Mouse (Mus musculus) forebrain, embryonic 11.5 days (tissue): ENCODE results near the gene Selenom. TPM values are rescaled to one million over a fixed set of nuclear protein-coding genes. Genes with fewer than 3 reads are reported as not detected.

Experiments
- ATAC-seq: fragments of 200-750 bp; cut with Nextera tagmentation; replicated peaks from 2 replicates; pipeline ENCODE4 v1.8.0; 2017; ENCODE audit warnings: moderate TSS enrichment; ENCODE audit not compliant: low FRiP score
- DNase-seq: peaks from one replicate; pipeline ENCODE4 v3.0.0-alpha.2; 2017; ENCODE audit warnings: low spot score
- H3K27ac ChIP-seq: fragments of 300-500 bp; sonication (generic); 2 replicates; pipeline ENCODE4 v1.5.1; 2014; ENCODE audit warnings: low read depth, low read length
- H3K27me3 ChIP-seq: fragments of 300-500 bp; sonication (generic); 2 replicates; pipeline ENCODE4 v1.6.1; 2014; ENCODE audit warnings: mild to moderate bottlenecking, low read length, mixed read lengths; ENCODE audit not compliant: control insufficient read depth, insufficient read depth
- H3K36me3 ChIP-seq: fragments of 300-500 bp; sonication (generic); 2 replicates; pipeline ENCODE4 v1.6.1; 2014; ENCODE audit warnings: mild to moderate bottlenecking, low read length, moderate library complexity, mixed read lengths; ENCODE audit not compliant: control insufficient read depth, insufficient read depth
- H3K4me1 ChIP-seq: fragments of 300-500 bp; sonication (generic); replicated peaks from 2 replicates; pipeline ENCODE4 v1.6.1; 2014; ENCODE audit warnings: low read length, mixed read lengths; ENCODE audit not compliant: control insufficient read depth, insufficient read depth
- H3K4me2 ChIP-seq: fragments of 300-500 bp; sonication (generic); 2 replicates; pipeline ENCODE4 v1.6.1; 2014; ENCODE audit warnings: low read depth, mild to moderate bottlenecking, low read length, moderate library complexity, mixed read lengths; ENCODE audit not compliant: severe bottlenecking
- H3K4me3 ChIP-seq: fragments of 300-500 bp; sonication (generic); 2 replicates; pipeline ENCODE4 v1.5.1; 2014; ENCODE audit warnings: low read depth, low read length
- H3K9ac ChIP-seq: fragments of 300-500 bp; sonication (generic); 2 replicates; pipeline ENCODE4 v1.6.1; 2014; ENCODE audit warnings: low read length
- H3K9me3 ChIP-seq: fragments of 300-500 bp; sonication (generic); 2 replicates; pipeline ENCODE4 v1.6.1; 2016; ENCODE audit warnings: low read length, mixed read lengths; ENCODE audit not compliant: control insufficient read depth
- WGBS: fragments of 180-500 bp; shearing (Covaris S2); extraction: QIAGEN DNeasy Blood & Tissue Kit; methylation state at CpG from one replicate; pipeline ENCODE4 v1.1.7; 2014; 5-methylcytosine and 5-hydroxymethylcytosine counted together
- polyA plus RNA-seq: library from polyadenylated mRNA; unstranded; fragments of >200 nt; fragmentation: Nextera tagmentation; extraction: Ambion mirVana; gene quantifications from 2 replicates; pipeline ENCODE4 v1.2.1, GENCODE M21; 2014

Selenom gene
- polyA plus RNA-seq, 1 experiment from 2014 or later, result 47.3 TPM

- ATAC-seq (no peak), DNase-seq (no peak)
- H3K36me3 ChIP-seq, result peaks cover 12% of the 10 kb centered on the region
- no peak overlapping the region for H3K27ac ChIP-seq
- peaks cover 8% of the 10 kb centered on the region for H3K4me1 ChIP-seq
- no peak overlapping the region for H3K4me3 ChIP-seq
- no peak overlapping the region for H3K9ac ChIP-seq
- H3K9me3 ChIP-seq, result no peaks in the 10 kb centered on the region
- no peak overlapping the region for H3K4me2 ChIP-seq
- no peaks in the 10 kb centered on the region for H3K27me3 ChIP-seq
- WGBS, result 80% methylated on average over 6 of the region's 6 CpGs
These were observed 17.1 kb downstream of the Selenom start for GRCm38 (mm10) chr11:3531634-3532033.

DNA sequence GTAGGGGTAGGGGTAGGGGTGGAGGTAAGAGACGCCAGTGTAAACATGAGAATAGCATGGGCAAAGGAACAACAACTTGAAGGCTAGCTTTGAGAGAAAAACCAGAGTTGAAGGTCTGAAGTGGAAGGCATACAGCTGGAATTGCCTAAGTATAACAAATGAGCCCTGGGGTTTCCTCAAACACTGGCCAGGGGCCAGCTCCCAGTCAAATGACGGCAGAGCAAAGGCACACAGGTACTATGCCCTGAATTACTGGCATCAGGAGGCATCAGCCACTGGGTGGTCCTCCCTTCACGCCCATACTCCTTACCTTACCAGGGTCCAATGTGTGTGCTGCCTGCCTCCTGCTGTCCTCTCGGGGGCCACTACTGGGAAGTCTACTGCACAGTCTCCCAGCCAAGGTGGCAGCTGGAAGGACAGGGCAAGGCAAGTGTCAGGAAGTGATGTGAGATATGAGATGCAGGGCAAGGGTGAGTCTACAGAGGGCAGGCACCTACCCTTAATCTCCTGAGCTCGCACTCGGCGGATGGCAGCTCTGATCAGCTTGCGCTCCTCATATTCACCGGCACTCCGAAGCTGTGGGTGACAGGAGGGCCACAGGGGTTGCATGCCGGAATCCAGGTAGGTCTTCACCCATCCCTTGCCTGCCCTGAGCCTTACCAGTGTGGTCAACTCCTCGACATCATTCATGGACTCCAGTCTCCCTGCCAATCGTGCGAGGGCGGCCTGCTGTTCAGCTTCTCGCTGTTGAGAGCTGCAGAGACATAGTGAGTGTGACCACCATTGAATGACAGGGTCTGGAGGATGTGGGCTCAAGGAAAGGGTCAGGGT is 17.8 kb downstream of the Selenom start:
- H3K27me3 ChIP-seq, result no peaks in the 10 kb centered on the region
- H3K4me3 ChIP-seq, result no peak overlapping the region
- no peak overlapping the region for H3K27ac ChIP-seq
- ATAC-seq (no peak), DNase-seq (no peak)
- peaks cover 8% of the 10 kb centered on the region for H3K4me1 ChIP-seq
- WGBS, result 93% methylated on average over 16 of the region's 16 CpGs
- H3K9me3 ChIP-seq, result no peaks in the 10 kb centered on the region
- no peak overlapping the region for H3K9ac ChIP-seq
- H3K4me2 ChIP-seq, result no peak overlapping the region
- peaks cover 12% of the 10 kb centered on the region for H3K36me3 ChIP-seq

GRCm38 (mm10) chr11:3533406-3533932 is 19.0 kb downstream of the Selenom start:
- H3K36me3 ChIP-seq, result peaks cover 12% of the 10 kb centered on the region

GRCm38 (mm10) chr11:3534956-3535355 is 20.5 kb downstream of the Selenom start:
- H3K27me3 ChIP-seq, result no peaks in the 10 kb centered on the region
- DNase-seq (no peak), ATAC-seq (no peak)
- peaks cover 16% of the 10 kb centered on the region for H3K4me1 ChIP-seq
- H3K36me3 ChIP-seq, result peaks cover 6% of the 10 kb centered on the region
- peak overlapping the region; percentile 54 for H3K4me3 ChIP-seq
- WGBS, result 4% methylated on average over 8 of the region's 8 CpGs
- peak overlapping the region; percentile 65; the same call in 1 of the 2 replicates for H3K9ac ChIP-seq
- H3K9me3 ChIP-seq, result no peaks in the 10 kb centered on the region
- peak overlapping the region; percentile 89 for H3K4me2 ChIP-seq
- H3K27ac ChIP-seq, result no peak overlapping the region

More at GRCm38 (mm10) chr11:3533406-3533932, 19.0 kb downstream of the Selenom start:
- no peak overlapping the region for H3K27ac ChIP-seq
- WGBS, result 92% methylated on average over 17 of the region's 17 CpGs
- peaks cover 11% of the 10 kb centered on the region for H3K4me1 ChIP-seq
- no peaks in the 10 kb centered on the region for H3K27me3 ChIP-seq
- ATAC-seq, result no peak
- H3K9ac ChIP-seq, result no peak overlapping the region
- H3K4me2 ChIP-seq, result no peak overlapping the region
- no peak for DNase-seq
- no peak overlapping the region for H3K4me3 ChIP-seq
- no peaks in the 10 kb centered on the region for H3K9me3 ChIP-seq

GRCm38 (mm10) chr11:3535406-3535986 is 21.0 kb downstream of the Selenom start:
- Histone ChIP-seq H3K4me2 (peak overlapping the region; percentile 89), H3K4me1 (peaks cover 16% of the 10 kb centered on the region), H3K27ac (peak overlapping the region; percentile 57), H3K27me3 (no peaks in the 10 kb centered on the region), H3K4me3 (peak overlapping the region; percentile 54), H3K36me3 (peaks cover 6% of the 10 kb centered on the region; the same call in 1 of the 2 replicates), H3K9me3 (no peaks in the 10 kb centered on the region), H3K9ac (peak overlapping the region; percentile 65)
- WGBS, result under 1% methylated on average over 36 of the region's 36 CpGs
- ATAC-seq (peak; percentile 84), DNase-seq (peak; percentile 98)

GRCm38 (mm10) chr11:3536082-3536481 is 21.6 kb downstream of the Selenom start:
- peaks cover 2% of the 10 kb centered on the region; the same call in 1 of the 2 replicates for H3K36me3 ChIP-seq
- peak overlapping the region; percentile 89 for H3K4me2 ChIP-seq
- ATAC-seq (no peak), DNase-seq (no peak)
- 49% methylated on average over 5 of the region's 5 CpGs for WGBS
- peaks cover 16% of the 10 kb centered on the region for H3K4me1 ChIP-seq
- no peaks in the 10 kb centered on the region for H3K27me3 ChIP-seq
- H3K9me3 ChIP-seq, result no peaks in the 10 kb centered on the region
- H3K4me3 ChIP-seq, result peak overlapping the region; percentile 54
- peak overlapping the region; percentile 57 for H3K27ac ChIP-seq
- H3K9ac ChIP-seq, result peak overlapping the region; percentile 65

- 88% methylated on average over 5 of the region's 5 CpGs for WGBS
- ATAC-seq, result no peak
These were observed 22.4 kb downstream of the Selenom start for GRCm38 (mm10) chr11:3536745-3537333.

DNA sequence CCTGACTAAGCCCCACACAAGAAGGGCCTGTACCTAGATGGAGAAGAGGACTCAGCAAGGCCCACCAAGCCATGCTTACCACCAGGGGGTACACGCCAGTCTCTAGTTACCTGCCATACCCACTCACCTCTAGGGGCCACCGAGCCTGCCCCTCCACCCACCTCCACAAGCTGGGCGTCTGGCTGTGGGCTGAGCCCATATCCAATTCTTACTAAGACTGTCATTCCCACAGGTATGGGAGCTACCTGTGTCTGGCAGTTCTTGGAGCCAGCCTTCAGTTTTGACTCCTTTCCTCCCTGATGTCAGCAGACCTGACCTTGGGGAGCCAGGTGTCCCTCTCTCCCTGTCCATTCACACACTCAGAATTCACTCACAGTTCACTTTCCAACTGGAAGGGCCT is 23.2 kb downstream of the Selenom start:
- H3K36me3 ChIP-seq, result no peaks in the 10 kb centered on the region
- 0 out of 2 replicates have a peak overlapping the region, but pooled peaks have one; percentile 52 for H3K4me3 ChIP-seq
- no peak for ATAC-seq
- peak overlapping the region; percentile 75; the same call in 1 of the 2 replicates for H3K4me2 ChIP-seq
- no peak for DNase-seq
- no peaks in the 10 kb centered on the region for H3K27me3 ChIP-seq
- no peak overlapping the region for H3K27ac ChIP-seq
- no peaks in the 10 kb centered on the region for H3K9me3 ChIP-seq
- 87% methylated on average over 3 of the region's 3 CpGs for WGBS
- peaks cover 16% of the 10 kb centered on the region for H3K4me1 ChIP-seq
- H3K9ac ChIP-seq, result no peak overlapping the region

More at GRCm38 (mm10) chr11:3536745-3537333, 22.4 kb downstream of the Selenom start:
- no peak overlapping the region for H3K4me2 ChIP-seq
- no peak for DNase-seq
- no peaks in the 10 kb centered on the region for H3K9me3 ChIP-seq
- H3K27ac ChIP-seq, result no peak overlapping the region
- H3K4me1 ChIP-seq, result peaks cover 16% of the 10 kb centered on the region
- no peaks in the 10 kb centered on the region; the same call in 1 of the 2 replicates for H3K36me3 ChIP-seq
- no peak overlapping the region for H3K4me3 ChIP-seq
- H3K9ac ChIP-seq, result no peak overlapping the region
- no peaks in the 10 kb centered on the region for H3K27me3 ChIP-seq
